Mouse (Mus musculus): ENCODE results near the gene Scube1. TPM values are rescaled to one million over a fixed set of nuclear protein-coding genes. Genes with fewer than 3 reads are reported as not detected.

Scube1 gene
- polyA plus RNA-seq, 1 experiment = 6.3 TPM

GRCm38 (mm10) chr15:83691901-83692361, 32.9 kb downstream of the Scube1 start:
- TF ChIP-seq POLR2A (IDR thresholded peaks at IDR 0.05; ENCODE audit: low read depth, low read length) (no peak), CTCF (IDR thresholded peaks at IDR 0.05; ENCODE audit: borderline replicate concordance, insufficient read depth, low read length) (no peak)

GRCm38 (mm10) chr15:83689946-83690345, 34.9 kb downstream of the Scube1 start:
- Histone ChIP-seq H3K27ac (ENCODE audit: insufficient read depth, low read length) (no peak overlapping the region), H3K4me3 (ENCODE audit: insufficient read depth, low read length) (no peak overlapping the region), H3K4me1 (ENCODE audit: control insufficient read depth, insufficient read depth, low read length) (no peaks in the 10 kb centered on the region)
- no peak for TF ChIP-seq POLR2A (IDR thresholded peaks at IDR 0.05; ENCODE audit: low read depth, low read length)
- no peak for TF ChIP-seq CTCF (IDR thresholded peaks at IDR 0.05; ENCODE audit: borderline replicate concordance, insufficient read depth, low read length)

More at GRCm38 (mm10) chr15:83691901-83692361, 32.9 kb downstream of the Scube1 start:
- Histone ChIP-seq H3K27ac (ENCODE audit: insufficient read depth, low read length) (no peak overlapping the region), H3K4me1 (ENCODE audit: control insufficient read depth, insufficient read depth, low read length) (no peaks in the 10 kb centered on the region), H3K4me3 (ENCODE audit: insufficient read depth, low read length) (no peak overlapping the region)

- no peak overlapping the region for H3K27ac ChIP-seq (ENCODE audit: insufficient read depth, low read length)
- TF ChIP-seq POLR2A (IDR thresholded peaks at IDR 0.05; ENCODE audit: low read depth, low read length) (no peak), CTCF (IDR thresholded peaks at IDR 0.05; ENCODE audit: borderline replicate concordance, insufficient read depth, low read length) (no peak)
- H3K4me3 ChIP-seq (ENCODE audit: insufficient read depth, low read length) = no peak overlapping the region
- H3K4me1 ChIP-seq (ENCODE audit: control insufficient read depth, insufficient read depth, low read length) = no peaks in the 10 kb centered on the region
These were observed 38.2 kb downstream of the Scube1 start for GRCm38 (mm10) chr15:83686601-83687000.

- TF ChIP-seq CTCF (IDR thresholded peaks at IDR 0.05; ENCODE audit: borderline replicate concordance, insufficient read depth, low read length) (no peak), POLR2A (IDR thresholded peaks at IDR 0.05; ENCODE audit: low read depth, low read length) (no peak)
- no peak overlapping the region for H3K4me3 ChIP-seq (ENCODE audit: insufficient read depth, low read length)
- no peak overlapping the region for H3K27ac ChIP-seq (ENCODE audit: insufficient read depth, low read length)
- no peaks in the 10 kb centered on the region for H3K4me1 ChIP-seq (ENCODE audit: control insufficient read depth, insufficient read depth, low read length)
These were observed 38.9 kb downstream of the Scube1 start for GRCm38 (mm10) chr15:83685950-83686349.

- no peak overlapping the region for H3K4me3 ChIP-seq (ENCODE audit: insufficient read depth, low read length)
- no peak for TF ChIP-seq POLR2A (IDR thresholded peaks at IDR 0.05; ENCODE audit: low read depth, low read length)
- TF ChIP-seq CTCF (IDR thresholded peaks at IDR 0.05; ENCODE audit: borderline replicate concordance, insufficient read depth, low read length) = no peak
- no peaks in the 10 kb centered on the region for H3K4me1 ChIP-seq (ENCODE audit: control insufficient read depth, insufficient read depth, low read length)
- H3K27ac ChIP-seq (ENCODE audit: insufficient read depth, low read length) = no peak overlapping the region
These were observed 41.7 kb downstream of the Scube1 start for GRCm38 (mm10) chr15:83683051-83683561.

GRCm38 (mm10) chr15:83680300-83680699, 44.5 kb downstream of the Scube1 start:
- Histone ChIP-seq H3K27ac (ENCODE audit: insufficient read depth, low read length) (no peak overlapping the region), H3K4me3 (ENCODE audit: insufficient read depth, low read length) (no peak overlapping the region), H3K4me1 (ENCODE audit: control insufficient read depth, insufficient read depth, low read length) (no peaks in the 10 kb centered on the region)
- TF ChIP-seq POLR2A (IDR thresholded peaks at IDR 0.05; ENCODE audit: low read depth, low read length) (no peak), CTCF (IDR thresholded peaks at IDR 0.05; ENCODE audit: borderline replicate concordance, insufficient read depth, low read length) (no peak)

GRCm38 (mm10) chr15:83679729-83680128, 45.1 kb downstream of the Scube1 start:
- no peak overlapping the region for H3K27ac ChIP-seq (ENCODE audit: insufficient read depth, low read length)
- H3K4me3 ChIP-seq (ENCODE audit: insufficient read depth, low read length) = no peak overlapping the region
- no peaks in the 10 kb centered on the region for H3K4me1 ChIP-seq (ENCODE audit: control insufficient read depth, insufficient read depth, low read length)
- TF ChIP-seq POLR2A (IDR thresholded peaks at IDR 0.05; ENCODE audit: low read depth, low read length) (no peak), CTCF (IDR thresholded peaks at IDR 0.05; ENCODE audit: borderline replicate concordance, insufficient read depth, low read length) (no peak)

- TF ChIP-seq CTCF (IDR thresholded peaks at IDR 0.05; ENCODE audit: borderline replicate concordance, insufficient read depth, low read length) (no peak), POLR2A (IDR thresholded peaks at IDR 0.05; ENCODE audit: low read depth, low read length) (no peak)
- no peak overlapping the region for H3K4me3 ChIP-seq (ENCODE audit: insufficient read depth, low read length)
These were observed 46.2 kb downstream of the Scube1 start for GRCm38 (mm10) chr15:83678606-83679005.

GRCm38 (mm10) chr15:83678089-83678488, 46.7 kb downstream of the Scube1 start:
- no peak overlapping the region for H3K4me3 ChIP-seq (ENCODE audit: insufficient read depth, low read length)
- TF ChIP-seq CTCF (IDR thresholded peaks at IDR 0.05; ENCODE audit: borderline replicate concordance, insufficient read depth, low read length) (no peak), POLR2A (IDR thresholded peaks at IDR 0.05; ENCODE audit: low read depth, low read length) (no peak)
- no peaks in the 10 kb centered on the region for H3K4me1 ChIP-seq (ENCODE audit: control insufficient read depth, insufficient read depth, low read length)
- no peak overlapping the region for H3K27ac ChIP-seq (ENCODE audit: insufficient read depth, low read length)

More at GRCm38 (mm10) chr15:83678606-83679005, 46.2 kb downstream of the Scube1 start:
- H3K27ac ChIP-seq (ENCODE audit: insufficient read depth, low read length) = no peak overlapping the region
- H3K4me1 ChIP-seq (ENCODE audit: control insufficient read depth, insufficient read depth, low read length) = no peaks in the 10 kb centered on the region

GRCm38 (mm10) chr15:83677098-83677497, 47.7 kb downstream of the Scube1 start:
- Histone ChIP-seq H3K27ac (ENCODE audit: insufficient read depth, low read length) (no peak overlapping the region), H3K4me3 (ENCODE audit: insufficient read depth, low read length) (no peak overlapping the region), H3K4me1 (ENCODE audit: control insufficient read depth, insufficient read depth, low read length) (no peaks in the 10 kb centered on the region)
- TF ChIP-seq POLR2A (IDR thresholded peaks at IDR 0.05; ENCODE audit: low read depth, low read length) (no peak), CTCF (IDR thresholded peaks at IDR 0.05; ENCODE audit: borderline replicate concordance, insufficient read depth, low read length) (no peak)

All from embryonic fibroblast, embryonic 13.5 days (primary cell).